Mouse (Mus musculus): Measurements from ENCODE around the gene Hoxa3. TPM values are rescaled to one million over a fixed set of nuclear protein-coding genes. Genes with fewer than 3 reads are reported as not detected.

The Hoxa3 gene
- total and polyA plus RNA-seq, 3 experiments: 0.08 to 0.38 (median 0.34) TPM

- no peak overlapping the region for H3K27ac ChIP-seq (ENCODE audit: insufficient read depth, low read depth)
- no peaks in the 10 kb centered on the region for H3K9me3 ChIP-seq (replicated peaks; ENCODE audit: low read length)
- no peak for DNase-seq (ENCODE audit: extremely low read depth)
- no peaks in the 10 kb centered on the region for H3K79me2 ChIP-seq (replicated peaks; ENCODE audit: control insufficient read depth, extremely low read depth, insufficient read depth, poor library complexity, severe bottlenecking)
- TF ChIP-seq MYC (IDR thresholded peaks at IDR 0.05; ENCODE audit: low read depth, low read length) (no peak), RCOR1 (conservative IDR thresholded peaks at IDR 0.05; ENCODE audit: low read depth, low read length) (no peak), SMC3 (IDR thresholded peaks at IDR 0.05; ENCODE audit: low read depth, low read length) (no peak), E2F4 (IDR thresholded peaks at IDR 0.05; ENCODE audit: insufficient replicate concordance, low read depth, low read length) (no peak), RAD21 (IDR thresholded peaks at IDR 0.05; ENCODE audit: low read depth, low read length) (no peak), TCF12 (IDR thresholded peaks at IDR 0.05; ENCODE audit: low read depth, low read length) (no peak), ZMIZ1 (IDR thresholded peaks at IDR 0.05; ENCODE audit: low read depth, low read length) (no peak), ZC3H11A (IDR thresholded peaks at IDR 0.05; ENCODE audit: low read depth, low read length) (no peak), USF2 (conservative IDR thresholded peaks at IDR 0.05; ENCODE audit: low read depth, low read length) (no peak), KAT2A (IDR thresholded peaks at IDR 0.05; ENCODE audit: insufficient replicate concordance, low read length) (no peak), GABPA (IDR thresholded peaks at IDR 0.05; ENCODE audit: insufficient replicate concordance, low read depth, low read length) (no peak), TBP (conservative IDR thresholded peaks at IDR 0.05; ENCODE audit: low read depth, low read length) (no peak), POLR2A (IDR thresholded peaks at IDR 0.05; ENCODE audit: low read depth, low read length) (no peak)
- H3K4me2 ChIP-seq (ENCODE audit: insufficient read depth, low read depth, poor library complexity, severe bottlenecking): no peak overlapping the region
- H3K4me1 ChIP-seq (ENCODE audit: control insufficient read depth in 1 of 2, insufficient read depth in 2 of 2): no peaks in the 10 kb centered on the region
- no peaks in the 10 kb centered on the region for H3K36me3 ChIP-seq (replicated peaks in 1 of 2; ENCODE audit: control insufficient read depth in 1 of 2, insufficient read depth in 1 of 2, low read length in 1 of 2)
- in situ Hi-C loops (cut with MboI; ENCODE audit: low pct_ligation_motif_present, low pct_unique_long_range_greater_than_20kb, low sequenced_read_pairs) (no loop called here), dilution Hi-C loops (cut with MboI; ENCODE audit: extremely low pct_ligation_motif_present, extremely low pct_unique_long_range_greater_than_20kb, low sequenced_read_pairs) (no loop called here)
- no peak overlapping the region for H3K9ac ChIP-seq (ENCODE audit: insufficient read depth, low read depth)
- H3K27me3 ChIP-seq (replicated peaks): no peaks in the 10 kb centered on the region
- no peak overlapping the region for H3K4me3 ChIP-seq (replicated peaks in 1 of 3; ENCODE audit: low read depth in 2 of 3, low read length in 2 of 3, poor library complexity in 1 of 3)
These were observed 74.6 kb downstream of the Hoxa3 start for GRCm38 (mm10) chr6:52138576-52138975.

GRCm38 (mm10) chr6:52137841-52138535 is 75.1 kb downstream of the Hoxa3 start:
- Histone ChIP-seq H3K27me3 (replicated peaks) (no peaks in the 10 kb centered on the region), H3K9ac (ENCODE audit: insufficient read depth, low read depth) (no peak overlapping the region), H3K27ac (ENCODE audit: insufficient read depth, low read depth) (no peak overlapping the region), H3K9me3 (replicated peaks; ENCODE audit: low read length) (no peaks in the 10 kb centered on the region), H3K4me2 (ENCODE audit: insufficient read depth, low read depth, poor library complexity, severe bottlenecking) (no peak overlapping the region), H3K36me3 (replicated peaks in 1 of 2; ENCODE audit: control insufficient read depth in 1 of 2, insufficient read depth in 1 of 2, low read length in 1 of 2) (no peaks in the 10 kb centered on the region), H3K4me3 (replicated peaks in 1 of 3; ENCODE audit: low read depth in 2 of 3, low read length in 2 of 3, poor library complexity in 1 of 3) (no peak overlapping the region), H3K79me2 (replicated peaks; ENCODE audit: control insufficient read depth, extremely low read depth, insufficient read depth, poor library complexity, severe bottlenecking) (no peaks in the 10 kb centered on the region), H3K4me1 (ENCODE audit: control insufficient read depth in 1 of 2, insufficient read depth in 2 of 2) (no peaks in the 10 kb centered on the region)
- in situ Hi-C loops (cut with MboI; ENCODE audit: low pct_ligation_motif_present, low pct_unique_long_range_greater_than_20kb, low sequenced_read_pairs): no loop called here
- dilution Hi-C loops (cut with MboI; ENCODE audit: extremely low pct_ligation_motif_present, extremely low pct_unique_long_range_greater_than_20kb, low sequenced_read_pairs): no loop called here
- no peak for TF ChIP-seq MEF2A (IDR thresholded peaks at IDR 0.05; ENCODE audit: borderline replicate concordance, low read depth, low read length)
- TF ChIP-seq CTCF (conservative IDR thresholded peaks at IDR 0.05 in 1 of 2, IDR thresholded peaks at IDR 0.05 in 1 of 2; ENCODE audit: low read depth in 2 of 2, low read length in 2 of 2): no peak
- no peak for TF ChIP-seq CHD2 (IDR thresholded peaks at IDR 0.05; ENCODE audit: low read length)
- no peak for DNase-seq (ENCODE audit: extremely low read depth)

All from CH12.LX (cell line).